Mouse (Mus musculus) olfactory bulb, adult 2 months (tissue): Measurements from ENCODE around the gene Ccdc57.

ENCODE experiments used
- CTCF ChIP-seq: fragments of 200-500 bp; IDR thresholded peaks from 2 replicates; pipeline ENCODE4 v1.5.1; 2012; ENCODE audit warnings: low read depth, mild to moderate bottlenecking, low read length, moderate library complexity; ENCODE audit not compliant: insufficient read depth
- POLR2A ChIP-seq: fragments of 200-500 bp; IDR thresholded peaks from 2 replicates; pipeline ENCODE4 v1.6.1; 2012; ENCODE audit warnings: mild to moderate bottlenecking, low read depth, low read length, moderate library complexity; ENCODE audit not compliant: insufficient read depth

DNA sequence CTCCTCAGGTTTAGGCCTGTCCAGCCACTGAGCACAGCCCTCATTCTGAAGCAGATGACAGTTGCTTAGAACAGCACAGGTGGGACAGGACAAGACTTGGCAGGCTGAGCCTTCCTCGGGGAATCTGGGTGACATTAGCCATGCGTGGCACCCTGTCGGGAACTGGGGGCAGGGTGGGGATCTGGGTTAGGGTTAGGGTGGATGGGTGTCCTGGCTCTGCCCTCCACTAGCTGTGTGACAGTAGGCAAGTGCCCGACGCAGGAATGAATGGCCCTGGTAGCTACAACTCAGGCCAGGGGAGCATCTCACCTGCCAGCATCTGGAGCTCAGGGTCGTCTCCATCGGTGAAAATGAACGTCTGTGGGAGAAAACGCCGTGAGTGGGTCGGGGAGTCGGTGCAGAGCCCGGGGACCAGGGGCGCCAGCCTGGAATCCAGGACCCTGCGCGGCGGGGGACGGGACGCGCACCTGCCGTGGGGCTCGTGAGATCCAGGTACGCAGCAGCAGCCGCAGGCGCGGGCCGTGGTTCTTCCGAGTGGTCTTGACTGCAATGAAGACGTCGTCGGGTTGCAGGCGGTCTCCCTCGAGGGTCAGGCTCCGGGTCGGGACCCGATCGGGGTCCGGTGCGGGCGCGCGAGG lies 149.1 kb downstream of the Ccdc57 start:
- TF ChIP-seq POLR2A, result no peak
- TF ChIP-seq CTCF, result no peak
